Mouse (Mus musculus): ENCODE results near the gene Chn1. TPM values are rescaled to one million over a fixed set of nuclear protein-coding genes. Genes with fewer than 3 reads are reported as not detected.

Gene Chn1
- polyA plus RNA-seq, 1 experiment = 122 TPM

DNA sequence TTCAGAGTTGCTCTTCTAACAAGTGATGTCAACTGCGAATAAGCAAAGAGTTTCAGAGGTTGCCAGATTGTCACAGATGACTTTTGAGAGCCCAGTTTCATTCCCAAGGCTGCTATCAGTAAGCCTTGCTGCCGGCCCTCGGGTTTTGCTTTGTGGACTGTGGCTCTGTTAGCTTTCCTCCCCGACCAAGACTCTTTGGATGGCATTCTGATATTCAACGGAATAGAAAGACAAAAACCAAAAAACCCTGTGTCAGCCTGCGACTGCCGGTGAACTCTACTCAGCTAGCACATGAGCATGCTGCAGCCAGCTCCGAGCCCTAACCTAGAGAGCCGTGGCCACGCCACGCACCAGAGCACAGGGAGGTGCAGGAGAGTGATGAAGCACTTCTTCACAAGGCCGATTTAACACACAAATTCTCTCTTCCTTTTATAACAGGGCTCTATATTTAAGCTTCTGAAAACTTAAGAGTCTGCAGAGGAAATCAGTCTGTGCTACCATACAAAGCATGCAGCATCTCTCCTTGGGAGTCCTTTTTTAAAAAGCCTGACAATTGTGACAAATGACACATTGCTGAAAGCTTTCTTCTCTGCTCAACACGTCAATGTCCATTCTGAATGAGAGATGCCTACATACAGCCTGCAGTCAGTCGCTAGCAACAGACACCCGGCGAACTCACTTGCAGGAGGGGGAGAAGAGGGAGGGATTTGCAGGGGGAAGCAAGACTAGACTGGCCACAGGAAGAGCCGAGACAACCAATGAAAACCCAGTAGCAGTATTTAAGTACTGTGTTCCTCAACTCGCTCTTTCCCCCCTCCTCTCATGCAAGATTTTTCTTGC lies 115.2 kb downstream of the Chn1 start:
- Histone ChIP-seq H3K4me3 (ENCODE audit: control insufficient read depth, low read depth, low read length) (no peak overlapping the region), H3K27me3 (ENCODE audit: control insufficient read depth, insufficient read depth, low read length) (no peaks in the 10 kb centered on the region), H3K4me1 (ENCODE audit: control insufficient read depth, insufficient read depth, low read length) (no peaks in the 10 kb centered on the region), H3K27ac (ENCODE audit: control insufficient read depth, insufficient read depth, low read depth, low read length) (no peak overlapping the region), H3K36me3 (ENCODE audit: control insufficient read depth, insufficient read depth, low read length) (no peaks in the 10 kb centered on the region)
- TF ChIP-seq CTCF (IDR thresholded peaks at IDR 0.05; ENCODE audit: control insufficient read depth, insufficient read depth, insufficient replicate concordance, low read depth, low read length) = no peak
- no peak for TF ChIP-seq POLR2A (IDR thresholded peaks at IDR 0.05; ENCODE audit: control insufficient read depth, low read depth, low read length)

DNA sequence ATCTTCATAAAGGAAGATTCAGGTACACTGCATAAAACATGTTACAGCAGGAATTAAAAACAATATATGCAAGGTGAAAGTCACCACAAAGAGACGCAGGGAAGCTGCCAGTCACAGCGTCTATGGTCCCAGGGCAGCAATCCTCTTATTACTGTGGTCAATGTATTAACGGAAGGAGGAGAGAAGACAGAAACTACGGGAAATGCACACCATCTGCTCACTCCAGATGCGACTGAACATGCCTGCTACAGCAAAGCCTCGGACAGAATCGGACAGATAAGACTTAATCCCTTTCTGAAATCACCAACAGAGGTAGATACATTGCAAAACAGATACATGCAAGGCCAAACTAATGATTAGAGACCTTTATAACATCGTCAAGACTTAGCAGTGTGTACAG lies 116.1 kb downstream of the Chn1 start:
- Histone ChIP-seq H3K4me1 (ENCODE audit: control insufficient read depth, insufficient read depth, low read length) (no peaks in the 10 kb centered on the region), H3K27ac (ENCODE audit: control insufficient read depth, insufficient read depth, low read depth, low read length) (no peak overlapping the region), H3K27me3 (ENCODE audit: control insufficient read depth, insufficient read depth, low read length) (no peaks in the 10 kb centered on the region), H3K4me3 (ENCODE audit: control insufficient read depth, low read depth, low read length) (no peak overlapping the region), H3K36me3 (ENCODE audit: control insufficient read depth, insufficient read depth, low read length) (no peaks in the 10 kb centered on the region)
- TF ChIP-seq POLR2A (IDR thresholded peaks at IDR 0.05; ENCODE audit: control insufficient read depth, low read depth, low read length) (no peak), CTCF (IDR thresholded peaks at IDR 0.05; ENCODE audit: control insufficient read depth, insufficient read depth, insufficient replicate concordance, low read depth, low read length) (no peak)

- Histone ChIP-seq H3K27ac (ENCODE audit: control insufficient read depth, insufficient read depth, low read depth, low read length) (no peak overlapping the region), H3K36me3 (ENCODE audit: control insufficient read depth, insufficient read depth, low read length) (no peaks in the 10 kb centered on the region), H3K4me1 (ENCODE audit: control insufficient read depth, insufficient read depth, low read length) (no peaks in the 10 kb centered on the region), H3K27me3 (ENCODE audit: control insufficient read depth, insufficient read depth, low read length) (no peaks in the 10 kb centered on the region), H3K4me3 (ENCODE audit: control insufficient read depth, low read depth, low read length) (no peak overlapping the region)
- TF ChIP-seq CTCF (IDR thresholded peaks at IDR 0.05; ENCODE audit: control insufficient read depth, insufficient read depth, insufficient replicate concordance, low read depth, low read length) = no peak
- no peak for TF ChIP-seq POLR2A (IDR thresholded peaks at IDR 0.05; ENCODE audit: control insufficient read depth, low read depth, low read length)
Observed at GRCm38 (mm10) chr2:73657961-73658360, 117.2 kb downstream of the Chn1 start.

DNA sequence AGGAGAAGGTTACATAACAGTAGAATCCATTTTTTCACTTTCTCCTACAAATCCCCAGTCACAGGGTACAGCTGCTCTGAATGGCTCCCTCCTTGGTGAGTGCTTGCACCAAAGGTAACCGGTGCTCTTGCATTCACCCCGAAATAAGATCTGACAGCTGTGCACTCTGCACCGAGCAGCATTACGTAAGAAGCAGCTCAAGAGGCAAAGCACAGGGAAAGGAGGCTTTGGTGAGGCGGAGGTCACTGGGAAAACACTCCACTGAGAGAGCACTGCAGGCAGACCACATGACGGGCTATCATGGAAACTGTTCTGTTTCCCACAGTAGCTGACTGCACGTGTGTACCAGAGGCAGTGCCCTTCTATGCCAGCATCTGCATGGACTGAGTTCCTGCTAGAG lies 118.0 kb downstream of the Chn1 start:
- no peak overlapping the region for H3K27ac ChIP-seq (ENCODE audit: control insufficient read depth, insufficient read depth, low read depth, low read length)
- TF ChIP-seq POLR2A (IDR thresholded peaks at IDR 0.05; ENCODE audit: control insufficient read depth, low read depth, low read length) (no peak), CTCF (IDR thresholded peaks at IDR 0.05; ENCODE audit: control insufficient read depth, insufficient read depth, insufficient replicate concordance, low read depth, low read length) (no peak)
- no peaks in the 10 kb centered on the region for H3K36me3 ChIP-seq (ENCODE audit: control insufficient read depth, insufficient read depth, low read length)
- no peaks in the 10 kb centered on the region for H3K4me1 ChIP-seq (ENCODE audit: control insufficient read depth, insufficient read depth, low read length)
- no peak overlapping the region for H3K4me3 ChIP-seq (ENCODE audit: control insufficient read depth, low read depth, low read length)
- H3K27me3 ChIP-seq (ENCODE audit: control insufficient read depth, insufficient read depth, low read length) = no peaks in the 10 kb centered on the region

GRCm38 (mm10) chr2:73655663-73656062 lies 119.5 kb downstream of the Chn1 start:
- no peak overlapping the region for H3K4me3 ChIP-seq (ENCODE audit: control insufficient read depth, low read depth, low read length)
- H3K27ac ChIP-seq (ENCODE audit: control insufficient read depth, insufficient read depth, low read depth, low read length) = no peak overlapping the region
- no peaks in the 10 kb centered on the region for H3K27me3 ChIP-seq (ENCODE audit: control insufficient read depth, insufficient read depth, low read length)
- TF ChIP-seq POLR2A (IDR thresholded peaks at IDR 0.05; ENCODE audit: control insufficient read depth, low read depth, low read length) (no peak), CTCF (IDR thresholded peaks at IDR 0.05; ENCODE audit: control insufficient read depth, insufficient read depth, insufficient replicate concordance, low read depth, low read length) (no peak)
- H3K4me1 ChIP-seq (ENCODE audit: control insufficient read depth, insufficient read depth, low read length) = no peaks in the 10 kb centered on the region
- H3K36me3 ChIP-seq (ENCODE audit: control insufficient read depth, insufficient read depth, low read length) = no peaks in the 10 kb centered on the region

DNA sequence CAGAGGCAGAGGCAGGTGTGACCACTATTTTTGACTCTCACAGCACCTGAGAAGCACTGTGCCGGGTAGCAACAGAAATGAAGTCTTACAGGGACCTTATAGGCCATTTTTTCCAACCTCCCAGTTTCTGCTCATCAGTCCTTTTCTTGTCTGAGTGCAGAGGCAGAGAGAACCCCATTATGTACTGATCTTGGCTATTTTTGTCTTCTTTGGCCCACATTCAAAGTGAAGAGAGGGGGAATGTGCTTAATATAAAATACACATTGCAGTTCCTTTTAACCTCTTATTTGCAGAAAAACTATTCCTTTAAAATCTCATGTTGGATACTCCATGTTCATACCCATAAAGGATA lies 120.3 kb downstream of the Chn1 start:
- no peaks in the 10 kb centered on the region for H3K4me1 ChIP-seq (ENCODE audit: control insufficient read depth, insufficient read depth, low read length)
- no peaks in the 10 kb centered on the region for H3K36me3 ChIP-seq (ENCODE audit: control insufficient read depth, insufficient read depth, low read length)
- H3K4me3 ChIP-seq (ENCODE audit: control insufficient read depth, low read depth, low read length) = no peak overlapping the region
- no peaks in the 10 kb centered on the region for H3K27me3 ChIP-seq (ENCODE audit: control insufficient read depth, insufficient read depth, low read length)
- peak overlapping the region; percentile 72 for H3K27ac ChIP-seq (ENCODE audit: control insufficient read depth, insufficient read depth, low read depth, low read length)
- TF ChIP-seq CTCF (IDR thresholded peaks at IDR 0.05; ENCODE audit: control insufficient read depth, insufficient read depth, insufficient replicate concordance, low read depth, low read length) (no peak), POLR2A (IDR thresholded peaks at IDR 0.05; ENCODE audit: control insufficient read depth, low read depth, low read length) (no peak)

GRCm38 (mm10) chr2:73654059-73654891 lies 120.9 kb downstream of the Chn1 start:
- Histone ChIP-seq H3K36me3 (ENCODE audit: control insufficient read depth, insufficient read depth, low read length) (no peaks in the 10 kb centered on the region), H3K27ac (ENCODE audit: control insufficient read depth, insufficient read depth, low read depth, low read length) (peak overlapping the region; percentile 72), H3K4me3 (ENCODE audit: control insufficient read depth, low read depth, low read length) (no peak overlapping the region), H3K4me1 (ENCODE audit: control insufficient read depth, insufficient read depth, low read length) (no peaks in the 10 kb centered on the region), H3K27me3 (ENCODE audit: control insufficient read depth, insufficient read depth, low read length) (no peaks in the 10 kb centered on the region)
- no peak for TF ChIP-seq POLR2A (IDR thresholded peaks at IDR 0.05; ENCODE audit: control insufficient read depth, low read depth, low read length)
- no peak for TF ChIP-seq CTCF (IDR thresholded peaks at IDR 0.05; ENCODE audit: control insufficient read depth, insufficient read depth, insufficient replicate concordance, low read depth, low read length)
